Mouse (Mus musculus): ENCODE measurements around the gene Polr2i. TPM values are rescaled to one million over a fixed set of nuclear protein-coding genes. Genes with fewer than 3 reads are reported as not detected.

Gene Polr2i
- 10 to 100 TPM; 47.8 to 64.2 TPM for polyA plus RNA-seq (2017; shearing (Covaris generic))

DNA sequence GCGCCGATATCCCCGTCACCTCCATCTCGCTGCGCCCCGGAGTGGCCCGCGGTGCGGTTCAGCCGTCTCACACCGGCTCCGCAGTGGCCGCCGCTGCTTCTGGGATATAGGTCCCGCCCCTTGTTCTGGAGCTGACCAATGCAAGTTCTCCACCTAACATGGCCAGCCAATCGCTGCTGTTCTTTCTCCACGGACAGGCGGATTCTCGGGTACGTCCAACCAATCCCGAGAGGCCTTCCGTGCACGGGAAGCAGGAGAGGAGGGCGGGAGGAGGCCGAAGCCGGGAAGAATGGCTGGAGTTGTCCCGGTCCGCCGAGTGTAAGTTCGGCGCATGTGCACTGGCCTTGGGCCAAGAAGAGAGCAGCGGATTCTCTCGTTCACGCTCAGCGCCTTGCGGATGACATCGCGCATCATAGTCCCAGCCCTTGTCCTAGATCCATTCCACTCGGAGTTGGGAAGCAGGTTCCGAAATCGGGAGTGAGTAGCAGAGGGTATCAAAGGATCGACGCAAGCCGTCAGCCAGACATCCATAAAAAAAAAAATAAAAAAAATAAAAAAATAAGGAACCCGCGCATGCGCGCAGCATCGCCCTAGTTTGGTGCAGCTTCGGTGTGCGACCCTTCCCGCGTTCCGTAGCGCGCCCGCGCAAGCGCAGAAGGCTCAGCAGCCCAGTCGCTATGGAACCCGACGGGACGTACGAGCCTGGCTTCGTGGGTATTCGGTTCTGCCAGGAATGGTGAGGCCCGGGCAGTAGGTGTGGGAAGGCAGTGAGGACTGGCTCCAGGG lies at the start of gene Polr2i, which contains the start of gene Tbcb:
TSS of gene Polr2i (plus strand) at position 280 of the 786 bp plus-strand sequence.
TSS of gene Tbcb (minus strand) at position 604 of the 786 bp plus-strand sequence.

DNA sequence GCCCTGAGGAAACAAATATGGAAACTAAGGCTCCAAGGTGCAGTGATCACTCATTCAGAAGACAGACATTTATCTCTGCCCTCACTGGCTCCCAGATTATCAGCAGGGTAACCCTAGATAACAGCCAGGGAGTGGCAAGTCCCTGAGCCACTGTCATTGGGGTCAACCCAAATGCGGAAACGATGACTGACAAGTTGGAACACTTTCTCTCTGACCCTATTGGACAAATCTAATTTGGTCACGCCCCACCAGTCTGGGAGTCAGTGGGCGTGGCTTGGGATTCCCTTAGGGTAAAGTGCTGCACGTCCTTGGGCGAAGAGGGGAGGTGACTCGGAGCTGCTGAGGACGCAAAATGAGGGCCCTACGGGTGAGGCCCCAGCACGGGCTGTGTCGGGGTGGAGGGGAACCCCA lies 47.9 kb upstream of the Polr2i start, which contains the start of gene Cox7a1:
TSS of gene Cox7a1 (plus strand) at position 266 of the 411 bp plus-strand sequence.

DNA sequence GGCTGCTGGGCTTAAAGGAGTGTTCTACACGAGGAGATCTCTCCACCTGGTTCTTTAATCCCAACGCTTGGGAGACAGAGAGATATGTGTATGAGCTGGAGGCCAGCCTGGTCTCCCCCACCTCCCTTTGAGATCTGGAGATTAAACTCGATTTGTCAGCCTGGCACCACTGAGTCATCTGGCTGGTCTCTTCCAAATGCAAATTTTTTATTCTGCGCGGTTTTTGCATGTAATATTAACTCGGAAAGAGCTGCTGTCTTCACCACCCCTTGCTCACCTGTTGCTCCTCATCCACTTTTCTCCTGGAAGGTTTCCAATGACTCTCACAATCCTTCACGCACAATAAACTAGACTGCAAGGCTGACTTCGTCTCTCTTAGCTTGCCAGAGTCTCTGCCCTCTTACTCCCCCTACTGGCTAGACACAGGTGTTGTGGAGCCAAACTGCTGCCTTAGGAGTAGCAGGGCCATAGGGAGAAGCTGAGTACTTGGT lies 33.2 kb upstream of the Polr2i start, which contains the start of gene Capns1:
TSS of gene Capns1 (minus strand) at position 331 of the 491 bp plus-strand sequence.

DNA sequence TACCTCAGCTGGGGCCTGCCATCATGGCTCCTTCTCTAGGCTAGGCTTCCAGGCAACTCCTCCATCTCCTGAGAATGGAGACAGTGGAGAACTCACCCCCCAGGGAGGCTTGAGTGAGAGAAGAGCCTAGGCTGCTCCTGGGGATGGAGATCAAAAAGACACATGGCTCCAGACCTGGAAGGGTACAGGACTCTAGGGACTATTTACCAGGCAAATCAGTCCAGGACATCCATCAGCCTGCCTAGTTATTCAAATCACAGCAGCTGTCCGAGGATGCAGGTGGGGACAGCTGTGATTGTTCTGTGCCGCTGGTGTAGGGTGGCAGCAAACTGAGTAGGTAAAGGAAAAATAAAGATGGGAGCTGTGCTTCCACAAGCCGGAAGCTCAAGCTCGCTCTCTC lies 3.9 kb downstream of the Polr2i start, which contains the start of gene Ovol3:
TSS of gene Ovol3 (minus strand) at position 101 of the 400 bp plus-strand sequence.

DNA sequence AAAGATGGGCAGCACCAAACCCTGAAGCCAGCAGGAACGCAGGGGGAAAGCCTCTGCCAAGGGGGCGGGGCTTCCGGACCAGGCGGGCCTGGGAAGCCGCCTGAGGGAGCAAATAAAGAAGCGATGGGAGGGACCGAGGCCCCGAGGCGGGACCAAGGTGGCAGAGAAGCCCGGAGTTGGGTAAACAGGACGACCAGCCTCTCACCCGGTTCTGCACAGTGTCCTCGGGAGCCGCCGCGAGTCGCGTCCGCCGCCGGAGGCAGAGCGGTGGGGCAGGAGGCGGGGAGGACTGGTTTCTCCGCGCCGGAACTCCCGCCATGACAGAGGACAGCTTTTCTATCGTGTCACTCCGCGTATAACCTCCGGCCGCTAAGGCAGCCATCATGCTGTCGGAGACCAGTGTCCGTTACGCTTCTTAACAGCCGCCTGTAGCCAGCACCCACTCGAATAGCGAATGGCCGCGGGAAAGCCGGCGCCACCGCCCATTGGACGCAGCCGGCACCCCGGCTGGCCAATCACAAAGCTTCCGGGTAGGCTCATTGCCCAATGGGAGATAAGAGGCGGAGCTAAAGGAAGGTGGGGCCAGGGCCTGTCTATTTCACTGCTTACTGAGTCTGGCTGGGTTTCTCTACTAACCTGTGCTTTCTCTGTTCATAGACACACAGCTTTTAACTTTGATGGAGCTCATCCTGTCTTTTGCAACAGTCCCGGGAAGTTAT lies 48.4 kb downstream of the Polr2i start, which contains the start of the genes Thap8 and Wdr62:
TSS of gene Thap8 (plus strand) at position 144 of the 719 bp plus-strand sequence.
TSS of gene Wdr62 (minus strand) at position 469 of the 719 bp plus-strand sequence.

Other genes starting within 250 kb of the Polr2i start
- 1 to 10 TPM; 6.8 to 9.1 TPM for gene Zfp568, start 248.0 kb upstream of the Polr2i start, polyA plus RNA-seq (2017; shearing (Covaris generic))
- gene Zfp14, start 180.6 kb upstream of the Polr2i start, polyA plus RNA-seq (2017; shearing (Covaris generic)), result 1 to 10 TPM; 1.6 to 5.0 TPM
- 1 to 10 TPM; 4.3 to 8.9 TPM for gene Zfp82, start 159.0 kb upstream of the Polr2i start, polyA plus RNA-seq (2017; shearing (Covaris generic))
- 1 to 10 TPM in 1 of 2 experiments, not detected in 1; 4.2 TPM for gene Gm26920, start 141.5 kb upstream of the Polr2i start, polyA plus RNA-seq (2017; shearing (Covaris generic))
- 10 to 100 TPM in 1 of 2 experiments, 1 to 10 TPM in 1; 7.9 to 11.2 TPM for gene Zfp566, start 141.4 kb upstream of the Polr2i start, polyA plus RNA-seq (2017; shearing (Covaris generic))
- gene Zfp260, start 137.2 kb upstream of the Polr2i start, polyA plus RNA-seq (2017; shearing (Covaris generic)), result 10 to 100 TPM; 62.3 to 66.4 TPM
- 1 to 10 TPM; 5.0 to 7.0 TPM for gene Zfp382, start 110.0 kb upstream of the Polr2i start, polyA plus RNA-seq (2017; shearing (Covaris generic))
- 10 to 100 TPM; 21.8 to 37.9 TPM for gene Zfp146, start 62.2 kb upstream of the Polr2i start, polyA plus RNA-seq (2017; shearing (Covaris generic))
- gene Cox7a1, start 47.8 kb upstream of the Polr2i start, polyA plus RNA-seq (2017; shearing (Covaris generic)), result under 1 TPM; 0.64 to 0.74 TPM
- 10 to 100 TPM; 96.1 to 96.6 TPM for gene Capns1, start 33.1 kb upstream of the Polr2i start, polyA plus RNA-seq (2017; shearing (Covaris generic))
- 100 to 1,000 TPM; 109 to 132 TPM for gene Tbcb, start 324 bp downstream of the Polr2i start, polyA plus RNA-seq (2017; shearing (Covaris generic))
- gene Ovol3, start 3.8 kb downstream of the Polr2i start, polyA plus RNA-seq (2017; shearing (Covaris generic)), result not detected
- under 1 TPM; 0.12 to 0.41 TPM for gene Thap8, start 48.1 kb downstream of the Polr2i start, polyA plus RNA-seq (2017; shearing (Covaris generic))
- gene Wdr62, start 48.5 kb downstream of the Polr2i start, polyA plus RNA-seq (2017; shearing (Covaris generic)), result 1 to 10 TPM; 4.8 to 6.9 TPM
- 1 to 10 TPM; 1.6 to 3.1 TPM for gene Clip3, start 59.8 kb downstream of the Polr2i start, polyA plus RNA-seq (2017; shearing (Covaris generic))
- gene Alkbh6, start 76.8 kb downstream of the Polr2i start, polyA plus RNA-seq (2017; shearing (Covaris generic)), result 100 to 1,000 TPM in 1 of 2 experiments, 10 to 100 TPM in 1; 92.7 to 159 TPM
- 10 to 100 TPM in 1 of 2 experiments, 1 to 10 TPM in 1; 3.8 to 22.5 TPM for gene Syne4, start 82.9 kb downstream of the Polr2i start, polyA plus RNA-seq (2017; shearing (Covaris generic))
- gene E130208F15Rik, start 89.8 kb downstream of the Polr2i start, polyA plus RNA-seq (2017; shearing (Covaris generic)), result not detected
- 10 to 100 TPM; 32.0 to 75.5 TPM for gene Sdhaf1, start 91.9 kb downstream of the Polr2i start, polyA plus RNA-seq (2017; shearing (Covaris generic))
- not detected for gene Lrfn3, start 130.8 kb downstream of the Polr2i start, polyA plus RNA-seq (2017; shearing (Covaris generic))
- 10 to 100 TPM in 1 of 2 experiments, 1 to 10 TPM in 1; 7.1 to 32.2 TPM for gene Tyrobp, start 181.8 kb downstream of the Polr2i start, polyA plus RNA-seq (2017; shearing (Covaris generic))
- gene Hcst, start 187.9 kb downstream of the Polr2i start, polyA plus RNA-seq (2017; shearing (Covaris generic)), result 100 to 1,000 TPM; 470 to 543 TPM
- 10 to 100 TPM; 78.6 to 95.9 TPM for gene Nfkbid, start 189.8 kb downstream of the Polr2i start, polyA plus RNA-seq (2017; shearing (Covaris generic))
- 10 to 100 TPM; 10.8 to 23.2 TPM for gene Aplp1, start 213.6 kb downstream of the Polr2i start, polyA plus RNA-seq (2017; shearing (Covaris generic))
- not detected for gene Kirrel2, start 225.7 kb downstream of the Polr2i start, polyA plus RNA-seq (2017; shearing (Covaris generic))
- not detected for gene Nphs1, start 226.4 kb downstream of the Polr2i start, polyA plus RNA-seq (2017; shearing (Covaris generic))